7 mouse cellular contexts compared by ENCODE assay signal in genomic region chr8:70798281-70798680, GRCm38 (mm10). TPM values are rescaled to one million over a fixed set of nuclear protein-coding genes. Genes with fewer than 3 reads are reported as not detected.
DNase-seq lines count a peak whose midpoint lies in the region; ATAC-seq and TF ChIP-seq lines count a peak whose summit lies in the region.

No protein-coding gene starts in this region.

- H3K4me2 ChIP-seq in embryonic facial prominence, embryonic 12.5 days (replicated peaks), result peak overlapping the region; percentile 82
- peak overlapping the region; percentile 77 for H3K4me2 ChIP-seq in hindbrain, embryonic 16.5 days (ENCODE audit: low read length)
- peak overlapping the region; percentile 93 for H3K4me2 ChIP-seq in limb, embryonic 15.5 days
- peak overlapping the region; percentile 93 for H3K4me2 ChIP-seq in neural tube, embryonic 15.5 days

- H3K9ac ChIP-seq in embryonic facial prominence, embryonic 12.5 days, result no peak overlapping the region
- H3K9ac ChIP-seq in hindbrain, embryonic 16.5 days (ENCODE audit: low read depth, low read length), result peak overlapping the region; percentile 84; the same call in 1 of the 2 replicates
- no peak overlapping the region for H3K9ac ChIP-seq in limb, embryonic 15.5 days
- H3K9ac ChIP-seq in neural tube, embryonic 15.5 days (replicated peaks), result no peak overlapping the region

- WGBS in embryonic facial prominence, embryonic 12.5 days, result 13% methylated on average over 15 of the region's 15 CpGs
- WGBS in hindbrain, embryonic 16.5 days, result 10% methylated on average over 15 of the region's 15 CpGs
- 14% methylated on average over 15 of the region's 15 CpGs for WGBS in limb, embryonic 15.5 days
- WGBS in neural tube, embryonic 15.5 days, result 11% methylated on average over 15 of the region's 15 CpGs
- 55% methylated on average over 15 of the region's 15 CpGs for WGBS in thymus, adult 2 months

- H3K9me3 ChIP-seq in embryonic facial prominence, embryonic 12.5 days, result no peaks in the 10 kb centered on the region
- no peaks in the 10 kb centered on the region for H3K9me3 ChIP-seq in hindbrain, embryonic 16.5 days (ENCODE audit: control insufficient read depth, low read length)
- no peaks in the 10 kb centered on the region for H3K9me3 ChIP-seq in limb, embryonic 15.5 days
- no peaks in the 10 kb centered on the region for H3K9me3 ChIP-seq in neural tube, embryonic 15.5 days (replicated peaks)

- H3K4me3 ChIP-seq in embryonic facial prominence, embryonic 12.5 days, result peak overlapping the region; percentile 52
- H3K4me3 ChIP-seq in hindbrain, embryonic 16.5 days (ENCODE audit: low read length), result peak overlapping the region; percentile 63
- peak overlapping the region; percentile 56 for H3K4me3 ChIP-seq in limb, embryonic 15.5 days
- peak overlapping the region; percentile 61 for H3K4me3 ChIP-seq in neural tube, embryonic 15.5 days (replicated peaks)
- H3K4me3 ChIP-seq in thymus, adult 2 months (ENCODE audit: control insufficient read depth, insufficient read depth, low read length), result no peak overlapping the region

- DNase-seq in brain, adult 2 months (ENCODE audit: low read depth, low spot score), result peak; percentile 90
- DNase-seq in right cerebral cortex, postnatal 36 days (ENCODE audit: low spot score in 2 of 2), result no peak
- no peak for DNase-seq in thymus, adult 2 months

- no peak for ATAC-seq in embryonic facial prominence, embryonic 12.5 days (ENCODE audit: insufficient number of reproducible peaks, insufficient read depth, low FRiP score, low TSS enrichment)
- no peak for ATAC-seq in hindbrain, embryonic 16.5 days
- no peak for ATAC-seq in limb, embryonic 15.5 days (ENCODE audit: insufficient number of reproducible peaks, low FRiP score, low TSS enrichment, low read depth)
- no peak for ATAC-seq in neural tube, embryonic 15.5 days (ENCODE audit: low FRiP score)

- peaks cover 72% of the 10 kb centered on the region for H3K27me3 ChIP-seq in embryonic facial prominence, embryonic 12.5 days
- peaks cover 18% of the 10 kb centered on the region for H3K27me3 ChIP-seq in hindbrain, embryonic 16.5 days (replicated peaks; ENCODE audit: control insufficient read depth, insufficient read depth, low read length)
- peaks cover 48% of the 10 kb centered on the region for H3K27me3 ChIP-seq in limb, embryonic 15.5 days
- peaks cover 35% of the 10 kb centered on the region for H3K27me3 ChIP-seq in neural tube, embryonic 15.5 days (replicated peaks)
- no peaks in the 10 kb centered on the region for H3K27me3 ChIP-seq in thymus, adult 2 months (ENCODE audit: control insufficient read depth, insufficient read depth, low read length)

- H3K36me3 ChIP-seq in embryonic facial prominence, embryonic 12.5 days, result no peaks in the 10 kb centered on the region
- H3K36me3 ChIP-seq in hindbrain, embryonic 16.5 days (ENCODE audit: control insufficient read depth, insufficient read depth, low read length), result no peaks in the 10 kb centered on the region
- no peaks in the 10 kb centered on the region for H3K36me3 ChIP-seq in limb, embryonic 15.5 days
- no peaks in the 10 kb centered on the region for H3K36me3 ChIP-seq in neural tube, embryonic 15.5 days
- no peaks in the 10 kb centered on the region for H3K36me3 ChIP-seq in thymus, adult 2 months (ENCODE audit: control insufficient read depth, insufficient read depth, low read length)

- no peak for TF ChIP-seq POLR2A in thymus, adult 2 months (IDR thresholded peaks at IDR 0.05; ENCODE audit: control insufficient read depth, extremely low read depth, insufficient read depth, low read length, poor library complexity)

- no peak for TF ChIP-seq CTCF in thymus, adult 2 months (IDR thresholded peaks at IDR 0.05; ENCODE audit: borderline replicate concordance, control insufficient read depth, extremely low read depth, insufficient read depth, low read length, poor library complexity)

- no peak overlapping the region for H3K27ac ChIP-seq in embryonic facial prominence, embryonic 12.5 days
- no peak overlapping the region for H3K27ac ChIP-seq in hindbrain, embryonic 16.5 days (ENCODE audit: low read depth, low read length)
- H3K27ac ChIP-seq in limb, embryonic 15.5 days, result no peak overlapping the region
- no peak overlapping the region for H3K27ac ChIP-seq in neural tube, embryonic 15.5 days (replicated peaks)
- H3K27ac ChIP-seq in thymus, adult 2 months (ENCODE audit: control insufficient read depth, insufficient read depth, low read length), result no peak overlapping the region

- H3K4me1 ChIP-seq in embryonic facial prominence, embryonic 12.5 days, result peaks cover 8% of the 10 kb centered on the region
- peaks cover 15% of the 10 kb centered on the region for H3K4me1 ChIP-seq in hindbrain, embryonic 16.5 days (ENCODE audit: control insufficient read depth, insufficient read depth, low read depth, low read length)
- H3K4me1 ChIP-seq in limb, embryonic 15.5 days, result peaks cover 18% of the 10 kb centered on the region
- H3K4me1 ChIP-seq in neural tube, embryonic 15.5 days, result peaks cover 36% of the 10 kb centered on the region
- peaks cover 55% of the 10 kb centered on the region for H3K4me1 ChIP-seq in thymus, adult 2 months (replicated peaks; ENCODE audit: control insufficient read depth, insufficient read depth, low read length)

RNA-seq across cellular contexts. Expression of gene Mast3, which starts 6.6 kb away (rescaled TPM):
- polyA plus RNA-seq in embryonic facial prominence, embryonic 12.5 days (2016; fragmentation: Nextera tagmentation; extraction: Ambion mirVana), result 13.7 and 13.9 TPM in 2 replicates
- polyA plus RNA-seq in hindbrain, embryonic 16.5 days (2015; fragmentation: Nextera tagmentation; extraction: Ambion mirVana), result 21.9 and 23.9 TPM in 2 replicates
- 13.8 and 14.4 TPM in 2 replicates for polyA plus RNA-seq in limb, embryonic 15.5 days (2015; fragmentation: Nextera tagmentation; extraction: Ambion mirVana)
- 18.9 and 21.0 TPM in 2 replicates for polyA plus RNA-seq in neural tube, embryonic 15.5 days (2015; fragmentation: Nextera tagmentation; extraction: Ambion mirVana)
- 615 and 696 TPM in 2 replicates for polyA plus RNA-seq in thymus, adult 2 months (2012; rRNA removed)

RNA-seq across cellular contexts. Expression of gene Il12rb1, which starts 10.0 kb away (rescaled TPM):
- polyA plus RNA-seq in embryonic facial prominence, embryonic 12.5 days (2016; fragmentation: Nextera tagmentation; extraction: Ambion mirVana), result 0.13 TPM in 1 of 2 replicates, not detected in the other
- polyA plus RNA-seq in hindbrain, embryonic 16.5 days (2015; fragmentation: Nextera tagmentation; extraction: Ambion mirVana), result 0.11 and 0.14 TPM in 2 replicates
- polyA plus RNA-seq in limb, embryonic 15.5 days (2015; fragmentation: Nextera tagmentation; extraction: Ambion mirVana), result 0.13 and 0.35 TPM in 2 replicates
- polyA plus RNA-seq in neural tube, embryonic 15.5 days (2015; fragmentation: Nextera tagmentation; extraction: Ambion mirVana), result 0.14 and 1.4 TPM in 2 replicates
- polyA plus RNA-seq in thymus, adult 2 months (2012; rRNA removed), result 48.6 and 53.4 TPM in 2 replicates

RNA-seq across cellular contexts. Expression of gene Pik3r2, which starts 21.8 kb away (rescaled TPM):
- polyA plus RNA-seq in embryonic facial prominence, embryonic 12.5 days (2016; fragmentation: Nextera tagmentation; extraction: Ambion mirVana), result 76.8 and 78.0 TPM in 2 replicates
- 115 and 118 TPM in 2 replicates for polyA plus RNA-seq in hindbrain, embryonic 16.5 days (2015; fragmentation: Nextera tagmentation; extraction: Ambion mirVana)
- polyA plus RNA-seq in limb, embryonic 15.5 days (2015; fragmentation: Nextera tagmentation; extraction: Ambion mirVana), result 85.8 and 91.4 TPM in 2 replicates
- 97.5 and 102 TPM in 2 replicates for polyA plus RNA-seq in neural tube, embryonic 15.5 days (2015; fragmentation: Nextera tagmentation; extraction: Ambion mirVana)
- polyA plus RNA-seq in thymus, adult 2 months (2012; rRNA removed), result 124 and 136 TPM in 2 replicates

RNA-seq across cellular contexts. Expression of gene Mpv17l2, which starts 37.5 kb away (rescaled TPM):
- polyA plus RNA-seq in embryonic facial prominence, embryonic 12.5 days (2016; fragmentation: Nextera tagmentation; extraction: Ambion mirVana), result 32.7 and 35.7 TPM in 2 replicates
- 48.6 and 49.9 TPM in 2 replicates for polyA plus RNA-seq in hindbrain, embryonic 16.5 days (2015; fragmentation: Nextera tagmentation; extraction: Ambion mirVana)
- 41.9 and 46.1 TPM in 2 replicates for polyA plus RNA-seq in limb, embryonic 15.5 days (2015; fragmentation: Nextera tagmentation; extraction: Ambion mirVana)
- polyA plus RNA-seq in neural tube, embryonic 15.5 days (2015; fragmentation: Nextera tagmentation; extraction: Ambion mirVana), result 40.5 and 43.5 TPM in 2 replicates
- 72.9 and 103 TPM in 2 replicates for polyA plus RNA-seq in thymus, adult 2 months (2012; rRNA removed)

RNA-seq across cellular contexts. Expression of gene Arrdc2, which starts 41.2 kb away (rescaled TPM):
- polyA plus RNA-seq in embryonic facial prominence, embryonic 12.5 days (2016; fragmentation: Nextera tagmentation; extraction: Ambion mirVana), result 6.9 and 7.5 TPM in 2 replicates
- 6.8 and 7.9 TPM in 2 replicates for polyA plus RNA-seq in hindbrain, embryonic 16.5 days (2015; fragmentation: Nextera tagmentation; extraction: Ambion mirVana)
- polyA plus RNA-seq in limb, embryonic 15.5 days (2015; fragmentation: Nextera tagmentation; extraction: Ambion mirVana), result 6.7 and 8.8 TPM in 2 replicates
- polyA plus RNA-seq in neural tube, embryonic 15.5 days (2015; fragmentation: Nextera tagmentation; extraction: Ambion mirVana), result 7.8 and 8.5 TPM in 2 replicates
- 75.4 and 77.4 TPM in 2 replicates for polyA plus RNA-seq in thymus, adult 2 months (2012; rRNA removed)

Comparison
In these comparisons a context has a peak if more than half of its experiments do, and no peak if none do; other contexts are left out.
1. RNA of gene Mast3, which starts 6.6 kb away (polyA plus RNA-seq): 615 to 696 TPM in thymus, adult 2 months; 21.9 to 23.9 TPM in hindbrain, embryonic 16.5 days, 18.9 to 21.0 TPM in neural tube, embryonic 15.5 days, 13.7 to 13.9 TPM in embryonic facial prominence, embryonic 12.5 days and 13.8 to 14.4 TPM in limb, embryonic 15.5 days; every median in the first group is over 10 times any median in the second.
2. RNA of gene Il12rb1, which starts 10.0 kb away (polyA plus RNA-seq): 48.6 to 53.4 TPM in thymus, adult 2 months; 0.14 to 1.4 TPM in neural tube, embryonic 15.5 days, 0.11 to 0.14 TPM in hindbrain, embryonic 16.5 days, 0.13 to 0.35 TPM in limb, embryonic 15.5 days and 0.13 TPM in embryonic facial prominence, embryonic 12.5 days; every median in the first group is over 10 times any median in the second.
3. Peak in every context shown above with its lines, with median percentiles within 50 percentile points of each other: H3K4me2 ChIP-seq.